Mouse (Mus musculus) frontal cortex, adult 2 months (tissue): Measurements from ENCODE around the gene Setdb1. TPM values are rescaled to one million over a fixed set of nuclear protein-coding genes. Genes with fewer than 3 reads are reported as not detected.

Experiments
- DNase-seq, 2 experiments: peaks; one replicate each; pipeline ENCODE4 v3.0.0; 2022; ENCODE audit warnings: low spot score in 1 of 2; ENCODE audit errors: extremely low spot score in 1 of 2
- polyA plus RNA-seq: library from polyadenylated mRNA; depleted of rRNA; stranded (reverse); fragments of >200 nt; gene quantifications from 2 replicates; pipeline ENCODE4 v1.2.3, GENCODE M21; 2012; rRNA removed

The Setdb1 gene
- polyA plus RNA-seq, 1 experiment = 36.6 TPM

- DNase-seq = no peak
Measured at GRCm38 (mm10) chr3:95276428-95276934, 80.5 kb downstream of the Setdb1 start.

GRCm38 (mm10) chr3:95275161-95275560 lies 81.8 kb downstream of the Setdb1 start:
- no peak for DNase-seq

- DNase-seq = no peak
Measured at GRCm38 (mm10) chr3:95274453-95274852, 82.5 kb downstream of the Setdb1 start.

Other genes with a start within 250 kb of the Setdb1 start
- gene Vps72, start 246.2 kb downstream of the Setdb1 start, polyA plus RNA-seq = 58.0 and 60.9 TPM in 2 replicates
- 0.98 and 2.4 TPM in 2 replicates for gene Tmod4, start 232.7 kb downstream of the Setdb1 start, polyA plus RNA-seq
- gene Scnm1, start 223.2 kb downstream of the Setdb1 start, polyA plus RNA-seq = 118 and 124 TPM in 2 replicates
- 20.2 and 21.2 TPM in 2 replicates for gene Lysmd1, start 223.1 kb downstream of the Setdb1 start, polyA plus RNA-seq
- gene Tnfaip8l2, start 214.8 kb downstream of the Setdb1 start, polyA plus RNA-seq = 4.0 and 5.9 TPM in 2 replicates
- 34.6 and 35.8 TPM in 2 replicates for gene Sema6c, start 196.7 kb downstream of the Setdb1 start, polyA plus RNA-seq
- 15.8 and 17.9 TPM in 2 replicates for gene Gabpb2, start 139.3 kb downstream of the Setdb1 start, polyA plus RNA-seq
- gene Cdc42se1, start 128.5 kb downstream of the Setdb1 start, polyA plus RNA-seq = 62.5 and 63.5 TPM in 2 replicates
- 388 and 439 TPM in 2 replicates for gene Mllt11, start 125.0 kb downstream of the Setdb1 start, polyA plus RNA-seq
- gene Gm128, start 115.6 kb downstream of the Setdb1 start, polyA plus RNA-seq = 0.29 and 0.30 TPM in 2 replicates
- gene Bnipl, start 106.0 kb downstream of the Setdb1 start, polyA plus RNA-seq = 0.40 and 0.48 TPM in 2 replicates
- 30.2 and 30.8 TPM in 2 replicates for gene Mindy1, start 75.9 kb downstream of the Setdb1 start, polyA plus RNA-seq
- 23.1 and 25.3 TPM in 2 replicates for gene Prune1, start 75.1 kb downstream of the Setdb1 start, polyA plus RNA-seq
- 2.5 and 2.6 TPM in 2 replicates for gene Anxa9, start 50.0 kb downstream of the Setdb1 start, polyA plus RNA-seq
- 93.9 and 99.4 TPM in 2 replicates for gene Cers2, start 42.4 kb downstream of the Setdb1 start, polyA plus RNA-seq
- not detected in 2 replicates for gene 4930558C23Rik, start 45.6 kb upstream of the Setdb1 start, polyA plus RNA-seq
- gene Arnt, start 77.2 kb upstream of the Setdb1 start, polyA plus RNA-seq = 44.7 and 48.2 TPM in 2 replicates
- gene Ctsk, start 142.1 kb upstream of the Setdb1 start, polyA plus RNA-seq = 5.3 and 6.5 TPM in 2 replicates
- 72.3 and 95.0 TPM in 2 replicates for gene Ctss, start 169.6 kb upstream of the Setdb1 start, polyA plus RNA-seq
- not detected in 2 replicates for gene Hormad1, start 202.5 kb upstream of the Setdb1 start, polyA plus RNA-seq
- 15.7 and 16.8 TPM in 2 replicates for gene Golph3l, start 231.7 kb upstream of the Setdb1 start, polyA plus RNA-seq